Mouse (Mus musculus): ENCODE results near the gene Hmg20b.

The Hmg20b gene

DNA sequence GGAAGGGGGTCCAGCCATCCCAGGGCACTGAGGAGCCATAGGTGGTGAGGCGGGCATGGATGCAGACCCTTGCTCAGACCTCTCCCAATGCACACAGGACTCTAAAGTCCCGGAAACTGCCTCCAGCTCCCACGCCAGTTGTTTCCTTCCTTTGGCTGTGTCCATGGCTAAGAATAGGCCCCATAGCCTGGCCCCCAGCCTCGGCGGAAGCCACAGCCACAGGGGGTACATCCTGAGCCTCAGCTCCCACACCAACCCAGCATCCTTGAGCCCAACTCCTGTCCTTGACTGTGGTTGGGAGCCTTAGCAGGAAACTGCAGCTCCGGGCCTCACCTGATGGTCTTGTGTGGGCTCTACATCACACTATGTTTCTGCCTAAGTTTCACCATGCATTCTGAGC is 23.4 kb downstream of the Hmg20b start:
- no peak for DNase-seq (ENCODE audit: low spot score)

DNA sequence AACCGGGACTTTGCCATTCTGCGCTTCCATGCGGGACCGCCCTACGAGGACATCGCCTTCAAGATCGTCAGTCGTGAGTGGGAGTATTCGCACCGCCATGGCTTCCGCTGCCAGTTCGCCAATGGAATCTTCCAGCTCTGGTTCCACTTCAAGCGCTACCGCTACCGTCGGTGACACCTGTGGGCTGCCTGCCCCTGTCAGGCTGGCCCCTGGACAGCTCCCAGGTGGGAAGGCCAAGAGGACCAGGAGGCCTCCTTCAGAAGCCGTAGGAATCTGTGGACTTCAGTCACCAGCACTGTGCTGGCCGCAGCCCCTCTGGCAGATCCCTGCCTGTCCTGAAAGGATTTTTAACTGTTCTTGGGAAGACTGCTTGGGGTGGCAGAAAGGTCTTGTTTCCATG is 24.5 kb downstream of the Hmg20b start:
- no peak for DNase-seq (ENCODE audit: low spot score)

DNA sequence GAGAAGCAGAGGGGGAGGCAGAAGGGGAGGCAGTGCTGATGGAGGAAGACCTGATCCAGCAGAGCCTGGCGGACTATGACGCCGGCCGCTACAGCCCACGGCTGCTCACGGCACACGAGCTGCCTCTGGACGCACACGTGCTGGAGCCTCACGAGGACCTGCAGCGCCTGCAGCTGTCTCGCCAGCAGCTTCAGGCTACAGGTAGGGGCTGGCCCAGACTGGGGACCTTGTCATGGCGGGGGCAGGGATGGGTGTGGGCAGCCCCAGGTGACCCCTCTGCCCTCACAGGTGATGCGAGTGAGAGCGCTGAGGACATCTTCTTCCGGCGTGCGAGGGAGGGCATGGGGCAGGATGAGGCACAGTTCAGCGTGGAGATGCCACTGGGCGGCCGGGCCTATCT is 25.1 kb downstream of the Hmg20b start:
- no peak for DNase-seq (ENCODE audit: low spot score)

DNA sequence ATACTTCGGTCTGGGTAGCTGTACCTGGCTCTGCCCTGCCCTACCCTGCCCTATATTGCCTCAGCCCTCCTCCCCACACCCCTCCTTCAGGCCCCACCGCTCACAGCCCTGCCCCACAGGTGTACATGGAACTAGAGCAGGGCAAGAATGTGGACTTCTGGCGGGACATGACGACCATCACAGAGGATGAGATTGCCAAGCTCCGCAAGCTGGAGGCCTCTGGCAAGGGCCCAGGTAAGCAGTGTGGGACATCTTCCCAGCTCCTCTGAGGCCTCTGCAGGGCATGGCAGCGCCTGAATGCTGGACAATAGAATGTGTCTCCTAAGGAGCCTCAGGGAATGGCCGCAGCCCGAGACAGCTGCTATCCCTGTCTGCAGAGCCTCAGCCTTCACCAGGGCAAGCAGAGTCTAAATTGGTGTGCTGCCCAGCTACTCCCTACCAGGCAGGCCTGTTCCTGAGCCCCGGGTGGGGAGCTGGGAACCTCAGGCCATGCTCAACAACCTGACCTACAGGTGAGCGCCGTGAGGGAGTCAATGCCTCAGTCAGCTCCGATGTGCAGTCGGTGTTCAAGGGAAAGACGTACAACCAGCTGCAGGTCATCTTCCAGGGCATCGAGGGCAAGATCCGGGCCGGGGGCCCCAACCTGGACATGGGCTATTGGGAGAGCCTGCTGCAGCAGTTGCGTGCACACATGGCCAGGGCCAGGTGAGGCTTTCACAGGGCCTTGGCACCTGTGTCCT is 26.3 kb downstream of the Hmg20b start:
- DNase-seq (ENCODE audit: low spot score), result no peak

DNA sequence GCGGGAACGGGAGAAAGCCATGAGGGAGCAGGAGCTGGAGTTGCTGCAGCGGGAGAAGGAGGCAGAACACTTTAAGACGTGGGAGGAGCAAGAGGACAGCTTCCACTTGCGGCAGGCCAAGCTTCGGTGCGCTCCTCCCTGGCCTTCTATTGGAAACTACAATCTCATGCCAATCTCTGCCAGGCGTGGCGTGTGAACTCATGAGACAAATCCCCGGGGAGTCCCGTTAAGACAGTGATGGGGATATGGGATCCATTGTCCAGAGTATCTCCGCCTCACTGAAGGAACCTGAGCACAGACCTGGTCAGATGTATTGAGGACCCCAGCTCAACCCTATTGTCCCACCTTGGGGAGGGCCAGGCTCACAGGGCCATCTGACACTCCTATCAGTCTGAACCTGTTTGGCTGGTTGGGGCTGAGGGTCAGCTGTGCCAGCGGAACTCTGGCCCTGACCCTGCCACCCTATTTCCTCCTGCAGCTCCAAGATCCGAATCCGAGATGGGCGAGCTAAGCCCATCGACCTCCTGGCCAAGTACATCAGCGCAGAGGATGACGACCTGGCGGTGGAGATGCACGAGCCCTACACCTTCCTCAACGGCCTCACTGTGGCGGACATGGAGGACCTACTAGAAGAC is 27.0 kb downstream of the Hmg20b start:
- DNase-seq (ENCODE audit: low spot score), result no peak

DNA sequence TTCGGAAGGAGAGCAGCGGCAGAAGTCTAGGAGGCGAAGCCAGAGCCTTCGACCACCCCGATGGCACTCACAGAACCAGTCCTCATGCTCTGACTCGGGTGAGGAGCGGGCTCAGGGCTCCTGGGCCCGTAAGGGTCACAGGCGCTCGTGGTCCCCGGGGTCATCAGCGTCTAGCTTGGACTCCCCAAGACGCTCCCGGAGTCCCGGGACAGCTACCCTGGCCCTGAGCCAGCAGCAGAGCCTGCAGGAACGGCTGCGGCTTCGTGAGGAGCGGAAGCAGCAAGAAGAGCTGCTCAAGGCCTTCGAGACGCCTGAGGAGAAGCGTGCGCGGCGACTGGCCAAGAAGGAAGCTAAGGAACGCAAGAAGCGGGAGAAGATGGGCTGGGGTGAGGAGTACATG is 27.8 kb downstream of the Hmg20b start:
- no peak for DNase-seq (ENCODE audit: low spot score)

DNA sequence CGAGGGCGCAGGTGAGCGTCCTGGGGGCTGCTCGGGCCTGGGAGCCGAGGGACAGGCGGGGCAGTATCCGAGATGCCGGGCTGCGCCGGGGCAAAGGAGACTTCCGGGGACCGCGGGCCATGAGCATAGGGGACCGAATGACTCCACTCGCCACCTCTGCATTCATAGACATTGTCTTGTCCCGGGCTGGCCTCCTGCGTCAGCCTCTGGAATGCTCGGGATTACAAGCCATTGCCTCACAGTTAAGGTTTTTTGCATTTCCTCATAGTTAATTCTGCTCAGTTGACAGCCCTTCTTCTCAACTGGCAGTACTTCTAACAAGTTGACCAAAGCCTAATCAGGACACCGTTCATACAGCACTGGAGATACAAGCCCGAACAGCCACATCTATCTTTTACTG is 28.8 kb downstream of the Hmg20b start:
- DNase-seq (ENCODE audit: low spot score), result no peak

DNA sequence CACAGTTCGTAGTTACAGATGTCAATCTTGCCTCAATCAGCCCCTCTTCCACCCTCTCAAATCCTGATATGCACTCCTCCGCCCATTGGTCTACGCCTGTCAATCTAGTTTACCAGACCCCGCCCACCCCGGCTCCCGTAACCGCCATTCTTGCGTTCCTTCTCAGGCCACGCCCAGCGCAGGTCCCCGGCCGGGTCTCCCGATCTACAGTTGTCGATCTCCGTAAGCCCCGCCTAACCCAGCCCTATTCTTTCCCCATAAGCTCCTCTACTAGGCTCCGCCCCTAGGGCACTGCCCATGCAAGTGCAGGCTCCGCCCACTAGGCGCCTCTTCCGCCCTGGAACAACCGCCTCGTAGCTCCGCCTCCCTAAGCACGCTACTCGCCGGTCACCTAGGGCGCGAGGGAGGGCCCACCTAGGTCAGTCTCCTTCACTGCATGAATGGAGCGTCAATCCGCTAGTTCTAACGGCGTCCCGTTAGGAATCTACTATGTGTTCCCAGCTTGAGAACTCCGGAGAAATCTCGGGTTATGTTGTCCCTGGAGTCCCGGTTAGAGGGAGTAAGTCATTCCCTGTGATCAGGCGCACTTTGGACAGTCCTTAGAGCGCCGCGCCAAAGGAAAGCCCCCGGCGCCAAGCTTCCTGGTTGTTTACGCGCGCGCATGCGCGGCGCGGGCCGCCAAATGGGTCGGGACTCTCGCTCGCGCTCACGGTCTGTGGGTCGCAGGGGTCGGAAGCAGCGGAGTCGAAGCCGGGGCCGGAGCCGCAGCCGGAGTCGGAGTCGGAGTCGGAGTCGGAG is 29.5 kb downstream of the Hmg20b start, which contains the start of gene Cactin:
Gene Cactin, plus strand, starts transcription at position 554 of the 798 bp plus-strand sequence.
- DNase-seq (ENCODE audit: low spot score), result peak; percentile 100

DNA sequence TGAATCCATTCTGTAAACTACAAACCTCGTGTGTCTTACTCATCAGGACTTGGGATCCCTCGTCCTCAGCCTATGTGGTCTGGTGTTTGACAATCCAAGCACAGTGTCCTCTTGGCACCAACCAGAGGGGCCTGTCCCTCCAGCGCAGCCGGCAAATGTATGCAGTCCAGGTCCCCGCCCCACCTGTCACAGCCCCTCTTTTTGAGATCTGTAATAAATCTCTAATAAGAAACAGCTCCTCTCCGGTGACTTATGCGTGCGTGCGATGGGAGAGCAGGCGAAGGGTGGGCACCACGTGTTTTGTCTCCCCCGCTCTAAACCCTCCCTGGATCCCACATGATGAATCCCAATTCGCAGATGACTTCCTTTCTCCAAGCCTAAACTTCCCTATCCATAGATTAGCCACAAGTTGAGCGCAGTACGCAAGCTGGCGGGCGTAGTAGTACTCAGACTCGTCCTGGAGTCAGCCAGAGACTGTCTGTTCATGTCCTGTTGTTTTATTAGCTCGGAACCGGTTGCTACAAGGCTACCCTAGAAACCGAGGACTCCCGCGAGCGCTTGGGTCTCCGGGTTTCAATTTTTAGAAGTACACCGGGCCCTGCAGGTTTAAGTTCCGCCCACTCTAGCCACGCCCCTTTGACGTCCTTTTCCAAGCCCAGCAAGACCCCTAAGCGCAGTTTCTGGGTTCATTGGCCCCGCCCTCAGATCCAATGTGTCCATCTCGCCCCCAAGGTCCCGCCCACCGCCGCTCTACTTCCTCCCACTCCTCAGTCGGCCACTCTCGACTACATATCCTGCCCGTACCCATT is 30.3 kb downstream of the Hmg20b start:
- no peak for DNase-seq (ENCODE audit: low spot score)

DNA sequence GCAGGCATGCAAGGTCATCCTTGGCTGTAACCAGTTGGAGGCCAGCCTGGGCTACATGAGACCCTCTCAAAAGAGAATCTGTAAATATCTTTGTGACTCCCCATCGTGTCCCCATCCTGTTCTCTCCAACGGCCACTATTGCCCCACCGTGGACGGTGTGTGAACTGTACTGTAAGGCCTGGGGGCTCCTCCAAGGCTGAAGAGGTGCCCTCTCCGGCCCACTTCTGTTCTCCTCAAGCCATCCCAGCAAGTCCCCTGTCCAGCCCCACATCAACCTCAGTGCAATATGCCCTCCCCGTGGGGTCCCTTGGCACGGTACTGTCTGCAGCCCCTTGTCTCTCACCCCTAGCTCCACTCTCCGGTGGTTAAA is 31.0 kb downstream of the Hmg20b start:
- DNase-seq (ENCODE audit: low spot score), result no peak

DNA sequence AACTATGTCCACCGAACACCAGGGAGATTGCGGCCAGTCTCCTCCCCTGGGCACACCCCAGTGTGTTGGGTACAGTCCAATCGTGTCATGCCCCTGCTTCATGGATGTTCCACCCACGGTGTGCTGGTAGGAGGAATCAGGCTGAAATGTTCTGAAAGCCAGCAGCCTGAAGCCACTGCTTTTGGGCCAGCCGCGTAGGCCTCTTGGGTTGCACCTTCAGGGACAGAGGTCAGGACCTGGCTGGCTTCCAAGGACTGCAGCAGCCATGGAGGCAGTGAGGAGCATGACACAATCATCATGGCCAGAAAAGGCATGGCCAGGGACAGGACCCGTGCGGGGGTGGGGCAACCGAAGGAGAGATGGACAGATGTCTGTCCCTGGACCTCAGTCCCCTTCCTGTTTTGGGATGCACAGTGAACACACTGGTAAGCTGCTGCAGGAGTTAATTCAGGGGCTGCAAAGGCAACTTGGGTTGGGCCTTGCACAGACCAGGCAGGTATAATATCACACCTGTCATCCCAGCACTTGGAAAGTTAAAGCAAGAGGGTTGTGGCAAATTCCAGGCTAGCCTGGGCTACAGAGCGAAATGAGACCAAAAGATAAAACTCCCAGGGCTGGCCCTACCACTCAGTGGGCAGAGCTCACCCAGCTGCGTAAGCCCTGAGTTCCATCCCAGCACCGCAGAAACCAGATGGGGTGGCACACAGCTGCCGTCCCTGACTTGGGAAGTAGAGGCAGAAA is 31.5 kb downstream of the Hmg20b start:
- no peak for DNase-seq (ENCODE audit: low spot score)

DNA sequence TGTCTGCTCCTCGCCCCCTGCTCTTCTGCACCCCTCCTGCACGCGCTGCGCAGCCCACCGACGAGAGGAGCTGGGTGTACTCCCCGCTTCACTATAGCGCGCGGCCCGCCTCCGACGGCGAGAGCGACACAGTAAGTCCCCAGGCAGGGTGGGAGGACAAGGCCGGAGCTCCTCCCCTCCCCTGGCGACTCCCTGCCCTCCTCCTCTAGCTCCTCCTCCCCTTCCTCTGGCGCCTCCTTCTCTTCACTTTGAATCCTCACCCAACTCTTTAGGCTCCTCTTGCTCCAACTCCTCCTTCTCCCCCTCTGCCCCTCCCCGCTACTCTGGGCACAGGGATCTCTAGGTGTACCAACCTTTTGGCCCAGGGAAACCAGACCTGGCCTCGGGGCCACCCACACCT is 33.0 kb downstream of the Hmg20b start:
- no peak for DNase-seq (ENCODE audit: low spot score)

DNA sequence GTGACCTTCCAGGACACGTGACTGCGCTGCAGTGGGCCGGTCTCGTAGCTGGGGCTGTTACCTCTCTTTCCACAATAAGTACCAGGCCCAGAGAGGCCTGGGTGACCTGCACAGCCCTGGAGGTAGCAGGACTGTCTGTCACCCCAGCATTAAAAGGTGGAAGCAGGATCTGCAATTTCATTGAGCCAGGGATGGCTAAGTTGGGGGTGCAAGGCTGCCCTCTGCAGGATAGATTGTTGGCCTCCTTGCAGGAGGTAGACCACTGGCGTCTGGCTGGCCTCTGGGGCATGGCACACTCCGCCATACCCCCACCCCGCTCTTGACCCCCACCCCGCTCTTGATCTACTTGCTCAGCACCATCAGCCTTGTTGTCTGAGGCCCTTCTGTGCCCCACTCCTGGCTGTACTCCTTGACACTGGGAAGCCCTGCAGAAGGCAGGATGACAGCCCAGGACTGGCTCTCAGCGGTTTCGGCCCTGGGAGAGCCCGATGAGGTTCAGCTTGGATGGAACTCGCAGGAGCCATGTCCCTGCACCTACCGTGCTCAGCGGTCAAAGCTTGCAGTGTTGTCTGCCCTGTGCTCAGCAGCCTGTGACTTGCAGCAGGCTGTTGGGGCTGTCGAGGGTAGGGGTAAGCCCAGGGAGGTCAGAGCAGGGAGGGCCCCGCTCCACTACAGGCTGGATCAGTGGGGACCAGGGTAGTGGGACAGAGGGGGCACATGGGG is 33.8 kb downstream of the Hmg20b start:
- DNase-seq (ENCODE audit: low spot score), result no peak

DNA sequence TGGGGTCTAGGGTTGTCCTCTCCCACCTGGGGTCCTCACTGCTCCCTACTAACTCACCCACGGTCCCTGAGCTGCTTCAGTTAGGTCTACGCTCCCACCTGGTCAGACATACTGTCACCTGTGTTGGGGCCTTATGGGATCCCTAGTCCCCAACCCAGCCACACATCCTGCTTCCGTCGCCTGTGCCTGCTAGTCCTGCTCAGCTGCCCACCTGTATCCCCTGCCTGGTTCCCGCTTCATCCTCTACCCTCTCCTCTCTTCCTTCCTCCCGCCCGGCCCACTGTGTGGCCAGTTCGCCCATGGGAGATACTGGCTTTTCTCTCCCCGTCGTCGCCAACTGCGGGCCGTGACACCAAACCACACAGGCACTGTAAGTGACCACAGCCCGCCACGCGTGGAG is 34.7 kb downstream of the Hmg20b start:
- DNase-seq (ENCODE audit: low spot score), result no peak

DNA sequence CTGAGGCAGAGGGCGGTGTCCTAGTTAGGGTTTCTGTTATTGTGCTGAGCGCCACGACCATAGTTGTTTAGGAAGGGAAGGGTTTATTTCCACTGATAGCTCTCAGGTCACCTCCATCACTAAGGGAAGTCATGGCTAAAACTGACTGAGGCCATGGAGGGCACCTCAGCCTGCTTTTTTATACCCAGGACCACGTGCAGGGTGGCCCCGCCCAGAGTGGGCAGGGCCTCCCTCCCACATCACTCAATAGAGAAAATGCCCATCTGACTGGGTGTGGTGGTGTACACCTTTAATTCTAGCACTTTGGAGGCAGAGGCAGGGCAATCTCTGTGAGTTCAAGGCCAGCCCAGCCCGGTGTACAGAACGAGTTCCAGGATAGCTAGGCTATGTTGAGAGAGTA is 36.1 kb downstream of the Hmg20b start:
- no peak for DNase-seq (ENCODE audit: low spot score)

DNA sequence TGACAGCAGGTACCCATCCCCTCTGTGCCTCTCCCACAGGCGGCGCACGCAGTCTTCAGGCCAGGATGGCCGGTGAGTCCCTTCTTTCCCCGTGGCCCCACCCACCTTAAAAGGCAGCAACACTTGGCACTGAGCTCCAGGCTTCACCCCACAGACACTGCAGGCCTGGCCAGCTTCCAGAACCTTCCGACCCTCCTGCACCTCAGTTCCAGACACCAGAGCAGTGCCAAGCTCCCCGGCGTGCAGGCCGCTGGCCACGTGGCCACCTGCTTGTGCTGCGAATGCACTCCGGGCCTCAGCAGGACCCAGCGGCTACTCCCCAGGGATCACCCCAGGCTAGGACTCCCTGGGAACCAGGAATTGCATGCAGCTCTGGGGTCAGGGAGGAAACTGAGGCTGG is 36.7 kb downstream of the Hmg20b start:
- DNase-seq (ENCODE audit: low spot score), result no peak

DNA sequence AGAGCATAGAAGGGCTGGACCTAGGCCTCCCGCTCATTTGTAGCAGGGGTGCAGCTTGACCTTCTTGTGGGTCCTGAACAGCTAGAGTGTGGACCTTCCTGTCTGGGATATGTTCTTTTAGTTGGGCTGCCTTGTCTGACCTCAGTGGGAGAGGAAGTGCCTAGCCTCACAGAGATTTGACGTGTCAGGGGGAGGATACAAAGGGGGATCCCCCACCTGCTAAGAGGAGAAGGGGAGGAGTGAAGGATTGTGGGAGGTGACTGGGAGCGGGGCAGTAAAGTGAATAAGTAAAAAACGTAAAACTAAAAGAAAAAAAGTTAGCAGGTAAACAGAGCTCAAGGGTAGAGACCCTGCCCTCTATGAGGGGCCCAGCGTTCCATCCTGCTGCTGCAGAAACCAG is 40.7 kb downstream of the Hmg20b start:
- DNase-seq (ENCODE audit: low spot score), result no peak

DNA sequence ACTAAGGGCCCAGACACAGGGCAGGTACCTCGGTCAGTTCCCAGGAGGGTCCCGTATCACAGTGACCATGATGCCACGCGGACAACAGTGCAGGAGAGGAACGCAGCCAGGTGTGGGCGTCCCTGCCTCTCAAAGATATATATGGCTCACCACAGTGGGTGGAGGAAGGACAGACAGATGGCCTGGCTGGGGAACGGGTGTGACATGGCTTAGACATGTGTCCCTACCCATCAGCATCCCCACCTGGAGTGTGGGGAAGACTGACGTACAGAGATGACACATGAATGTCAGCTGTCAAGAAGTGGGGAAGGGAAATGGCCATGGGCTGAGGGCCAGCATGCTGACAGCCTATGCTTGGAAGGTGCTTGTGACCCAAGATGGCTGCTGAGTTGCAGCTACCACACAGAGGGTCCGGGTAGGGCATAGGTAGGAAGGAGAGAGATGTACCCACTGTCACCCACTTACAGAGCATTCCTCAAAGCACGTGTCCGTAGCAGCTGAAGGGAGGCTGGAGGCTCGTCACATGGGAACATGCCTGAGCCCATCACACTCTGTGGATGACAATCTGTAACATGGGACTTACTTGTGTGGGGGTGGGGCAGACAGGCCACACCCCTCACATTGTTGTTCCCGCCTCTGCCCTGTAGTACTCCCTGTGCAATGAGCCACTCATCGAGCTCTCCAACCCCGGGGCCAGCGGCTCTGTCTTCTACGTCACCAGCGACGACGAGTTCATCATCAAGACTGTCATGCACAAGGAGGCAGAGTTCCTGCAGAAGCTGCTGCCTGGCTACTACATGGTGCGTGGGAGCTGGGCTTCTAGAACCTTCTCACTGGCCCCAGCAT is 43.2 kb downstream of the Hmg20b start:
- DNase-seq (ENCODE audit: low spot score), result no peak

DNA sequence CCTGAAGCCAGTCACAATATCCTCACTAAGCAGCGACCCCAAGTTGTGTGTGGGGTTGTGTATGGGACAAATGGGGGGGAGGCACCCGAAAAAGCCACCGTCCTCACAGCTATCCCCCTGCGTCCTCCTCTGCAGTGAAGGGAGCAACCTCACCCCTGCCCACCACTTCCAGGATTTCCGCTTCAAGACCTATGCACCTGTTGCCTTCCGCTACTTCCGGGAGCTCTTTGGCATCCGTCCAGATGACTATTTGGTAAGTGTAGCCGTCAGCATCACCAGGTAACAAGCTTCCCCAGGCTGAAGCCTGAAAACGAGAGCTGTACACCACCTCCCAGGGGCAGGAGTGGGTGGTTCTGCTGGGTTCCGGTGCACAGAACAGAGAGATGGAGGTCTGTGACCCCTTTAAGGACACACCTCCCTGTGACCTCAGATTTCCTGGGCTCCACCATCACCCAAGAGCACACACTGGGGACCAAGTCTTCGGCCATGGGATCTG is 44.1 kb downstream of the Hmg20b start:
- no peak for DNase-seq (ENCODE audit: low spot score)

DNA sequence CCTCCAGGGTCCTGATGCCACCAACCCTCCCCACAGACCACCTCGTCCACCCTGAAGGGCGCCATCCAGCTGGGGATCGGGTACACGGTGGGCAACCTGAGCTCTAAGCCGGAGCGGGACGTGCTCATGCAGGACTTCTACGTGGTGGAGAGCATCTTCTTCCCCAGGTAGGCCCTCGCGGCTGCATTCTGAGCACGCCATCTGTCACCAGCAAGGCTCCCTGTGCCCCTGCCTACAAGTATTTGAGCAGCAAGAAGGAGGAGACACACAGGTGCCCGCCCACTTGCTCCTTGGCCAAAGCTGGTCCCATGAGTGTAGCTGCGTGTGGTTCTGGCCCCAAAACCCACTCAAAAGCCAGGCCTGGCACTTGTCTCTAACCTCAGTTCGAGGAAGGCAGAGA is 44.6 kb downstream of the Hmg20b start:
- DNase-seq (ENCODE audit: low spot score), result no peak

All from layer of hippocampus, adult 11-12 months (tissue).